Mouse (Mus musculus) myocyte (in vitro differentiated cells): ENCODE measurements around the gene Me3.

Source experiments
- E2F4 ChIP-seq: IDR thresholded peaks from one replicate; pipeline ENCODE4 v1.6.1; 2011; ENCODE audit warnings: mild to moderate bottlenecking, control low read depth, moderate library complexity; ENCODE audit not compliant: insufficient read depth
- POLR2A ChIP-seq: IDR thresholded peaks from one replicate; pipeline ENCODE4 v1.6.1; 2011; ENCODE audit warnings: low read depth, mild to moderate bottlenecking, control low read depth, moderate library complexity; ENCODE audit not compliant: insufficient read length
- POLR2AphosphoS2 ChIP-seq: IDR thresholded peaks from one replicate; pipeline ENCODE4 v1.6.1; 2011; ENCODE audit warnings: low read depth, control low read depth; ENCODE audit not compliant: insufficient read length
- SRF ChIP-seq: IDR thresholded peaks from one replicate; pipeline ENCODE4 v1.6.1; 2011; ENCODE audit warnings: low read depth; ENCODE audit not compliant: control insufficient read depth, insufficient read length
- TCF3 ChIP-seq: IDR thresholded peaks from one replicate; pipeline ENCODE4 v1.6.1; 2011; ENCODE audit warnings: low read depth, control low read depth; ENCODE audit not compliant: insufficient read length
- USF1 ChIP-seq: IDR thresholded peaks from one replicate; pipeline ENCODE4 v1.6.1; 2011; ENCODE audit warnings: low read depth, mild to moderate bottlenecking, control low read depth, moderate library complexity

DNA sequence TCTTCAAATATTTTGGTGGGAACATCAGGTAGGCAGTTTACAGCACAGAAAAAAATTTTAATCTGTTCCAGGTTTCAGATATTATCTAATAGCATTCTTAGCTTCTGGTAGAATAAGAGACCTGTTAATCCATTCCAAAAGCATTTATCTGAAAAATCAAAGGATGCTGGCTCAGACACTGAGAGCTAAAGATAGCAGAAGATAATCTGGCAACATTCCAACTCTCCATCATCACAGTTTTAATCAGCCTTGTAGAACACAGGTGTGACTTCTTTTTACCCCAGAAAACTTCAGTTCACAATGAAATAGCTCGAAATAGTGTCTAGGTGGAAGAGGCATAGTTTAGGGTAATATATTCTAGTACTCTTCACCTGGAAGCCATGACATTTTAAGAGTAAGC lies 149.2 kb downstream of the Me3 start:
- TF ChIP-seq USF1 (no peak), SRF (no peak), POLR2A (no peak), E2F4 (no peak), POLR2AphosphoS2 (no peak), TCF3 (no peak)
